Mouse (Mus musculus) urinary bladder, postnatal 36 days (tissue): Measurements from ENCODE around the gene Jund.

Experiments used
- DNase-seq, 2 experiments: peaks; one replicate each; pipeline ENCODE4 v3.0.0; 2022; ENCODE audit warnings: low spot score in 2 of 2, mixed read lengths in 1 of 2

Jund gene

DNA sequence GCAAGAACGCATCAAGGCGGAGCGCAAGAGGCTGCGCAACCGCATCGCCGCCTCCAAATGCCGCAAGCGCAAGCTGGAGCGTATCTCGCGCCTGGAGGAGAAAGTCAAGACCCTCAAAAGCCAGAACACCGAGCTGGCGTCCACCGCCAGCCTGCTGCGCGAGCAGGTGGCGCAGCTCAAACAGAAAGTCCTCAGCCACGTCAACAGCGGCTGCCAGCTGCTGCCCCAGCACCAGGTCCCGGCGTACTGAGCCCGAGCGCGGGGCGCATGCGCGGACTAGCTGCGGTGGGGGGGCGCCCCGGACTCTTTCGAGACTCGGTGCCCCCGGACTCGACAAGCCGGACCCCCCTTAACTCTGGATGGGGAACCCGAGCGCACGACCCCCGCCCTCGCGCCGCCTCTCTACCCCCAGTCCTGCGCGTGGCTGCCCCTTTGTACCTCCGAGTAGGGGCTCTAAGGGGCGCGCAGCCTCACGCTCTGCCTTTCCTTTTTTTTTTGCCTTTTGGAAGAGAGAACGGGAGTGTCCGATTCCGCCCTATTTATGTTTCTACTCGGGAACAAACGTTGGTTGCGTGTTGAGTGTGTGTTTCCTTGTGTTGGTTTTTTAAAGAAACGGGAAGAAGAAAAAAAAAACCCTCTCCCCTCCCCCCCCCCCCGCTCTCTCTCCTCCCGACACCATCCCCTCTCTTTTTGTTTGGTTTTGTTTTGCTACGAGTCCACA, 1.2 kb downstream of the Jund start:
- DNase-seq, result peak; percentile 76 to 78

DNA sequence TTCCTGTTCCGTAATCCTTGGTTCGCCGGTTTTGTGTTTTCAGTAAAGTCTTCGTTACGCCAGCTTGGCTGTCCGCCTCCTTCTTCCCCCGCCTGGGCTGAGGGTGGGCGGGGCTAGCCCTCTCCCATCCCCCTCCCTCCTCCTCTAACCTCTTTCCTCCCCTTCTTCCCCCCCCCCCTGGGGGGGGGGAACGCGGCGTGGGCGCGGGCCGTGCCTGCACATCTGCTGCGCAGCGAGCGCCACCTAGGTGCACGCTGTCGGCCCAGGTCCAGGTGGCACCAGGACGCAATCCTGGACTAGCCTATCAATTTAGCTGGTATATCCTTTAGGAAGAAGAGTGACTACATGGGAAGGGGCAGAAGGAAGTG, 1.8 kb downstream of the Jund start:
- peak; percentile 84 to 92 for DNase-seq

DNA sequence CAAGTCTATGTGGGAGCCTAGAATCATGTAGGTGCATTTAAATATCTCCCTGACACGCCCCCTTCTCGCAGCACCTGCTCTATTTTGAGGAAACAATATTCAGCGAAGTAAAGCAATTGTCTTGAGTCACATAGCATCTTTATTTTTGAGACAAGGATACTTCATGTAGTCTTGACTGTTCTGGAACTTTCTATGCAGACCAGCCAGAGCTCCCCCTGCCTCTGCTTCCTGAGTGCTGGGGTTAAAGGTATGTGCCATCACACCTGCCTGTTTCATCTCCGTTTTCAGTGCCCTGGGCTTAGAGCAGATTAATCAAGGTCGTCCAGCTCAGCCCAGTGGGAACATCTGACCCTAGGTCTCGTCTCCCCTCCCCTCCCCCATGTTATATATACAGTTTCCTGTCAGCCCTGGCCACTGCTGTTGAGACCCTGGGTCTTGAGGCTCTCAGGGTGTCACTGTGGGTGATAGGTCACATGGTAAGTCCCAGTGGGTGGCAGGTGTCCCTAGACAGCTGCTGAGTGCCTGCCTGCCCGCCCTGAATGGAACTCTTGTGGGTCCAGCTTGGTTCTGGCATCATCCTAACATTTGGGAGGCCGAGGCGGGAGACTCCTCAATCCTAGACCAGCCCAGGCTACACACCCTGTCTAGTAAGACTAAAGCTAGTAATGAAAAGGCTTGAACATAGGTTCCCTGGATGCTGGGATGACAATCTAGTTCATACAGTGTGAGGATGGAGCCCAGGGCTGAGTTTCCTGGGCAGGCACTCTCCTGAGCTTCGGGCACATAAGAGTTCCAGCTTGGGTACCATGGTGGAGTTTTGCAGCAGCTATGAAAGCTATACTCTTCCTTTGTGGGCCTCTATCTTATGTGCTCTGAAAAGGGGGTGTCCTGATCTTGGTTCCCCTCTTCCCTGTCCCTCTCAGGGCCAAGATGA, 2.6 kb downstream of the Jund start:
- peak in 1 of 2 experiments; percentile 10 for DNase-seq

DNA sequence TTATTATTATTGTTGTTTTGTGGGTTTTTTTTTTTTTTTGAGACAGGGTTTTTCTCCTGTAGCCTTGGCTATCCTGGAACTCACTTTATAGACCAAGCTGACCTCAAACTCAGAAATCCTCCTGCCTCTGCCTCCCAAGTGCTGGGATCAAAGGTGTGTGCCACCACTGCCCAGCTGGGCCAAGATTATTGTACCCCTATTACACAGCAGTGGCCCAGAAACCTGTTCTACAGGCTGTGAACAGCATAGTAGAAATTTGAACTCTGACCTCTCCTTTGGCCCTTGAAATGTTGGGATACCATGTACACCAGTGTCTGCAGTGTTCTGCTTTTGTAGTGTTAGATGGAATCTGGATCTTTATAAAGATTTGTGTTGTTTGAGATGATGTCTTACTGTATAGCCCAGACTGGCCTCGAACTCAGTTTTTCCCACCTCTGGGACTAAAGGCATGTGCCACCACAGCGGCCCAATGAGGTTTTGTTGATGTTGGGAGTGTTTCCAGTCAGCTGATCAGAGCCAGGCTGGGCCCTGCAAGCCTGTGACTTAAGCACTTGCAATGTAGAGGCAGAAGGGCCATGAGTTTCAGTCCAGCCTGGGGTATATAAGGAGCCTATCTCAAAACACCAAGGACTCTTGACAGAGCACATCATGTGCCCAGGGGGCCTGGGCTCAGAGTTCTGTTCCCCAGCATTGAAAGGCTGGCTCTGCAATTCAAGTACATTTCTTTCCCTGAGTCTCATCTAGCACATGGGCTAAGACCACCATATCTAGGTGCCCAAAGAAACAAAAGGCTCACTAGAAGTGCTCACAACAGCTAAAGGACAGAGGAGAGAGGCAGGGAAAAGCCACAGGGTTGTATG, 3.5 kb downstream of the Jund start:
- no peak for DNase-seq

DNA sequence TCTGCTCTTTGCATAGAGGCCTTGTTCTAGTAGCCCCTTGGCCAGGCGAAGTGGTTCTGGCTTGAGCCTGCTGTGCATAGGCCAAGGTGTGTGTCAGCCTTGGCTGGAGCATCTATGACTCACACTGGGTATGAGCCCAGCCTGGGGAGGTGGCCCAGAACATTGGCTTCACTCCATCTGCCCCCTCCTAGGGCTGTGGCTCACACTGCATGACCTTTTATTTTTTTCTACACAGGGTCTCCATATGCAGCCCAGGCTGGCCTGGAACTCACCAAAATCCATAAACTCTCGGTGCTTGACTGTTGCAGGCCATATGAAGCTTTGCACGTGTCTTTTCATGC, 4.1 kb downstream of the Jund start:
- peak; percentile 75 to 83 for DNase-seq

DNA sequence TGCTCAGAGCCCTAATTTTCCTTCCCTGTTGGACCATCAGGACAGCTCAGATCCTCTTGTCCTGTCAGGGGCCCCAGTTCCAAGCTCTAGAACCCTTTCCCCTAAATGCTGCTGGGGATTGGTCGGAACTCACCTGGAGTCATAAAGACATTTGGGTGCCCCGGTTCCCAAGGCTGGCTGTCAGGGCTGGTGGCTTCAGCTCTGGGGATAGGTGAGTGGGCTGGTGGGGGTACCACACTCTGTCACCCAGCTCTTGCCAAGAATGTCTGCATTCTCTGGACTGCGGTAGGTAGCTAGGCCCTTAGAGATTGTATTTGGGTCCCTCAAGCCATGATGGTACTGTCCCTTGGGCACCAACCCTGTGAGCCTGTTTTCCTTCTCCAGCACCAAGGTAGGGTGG, 4.5 kb downstream of the Jund start, which contains the start of gene Iqcn:
Gene Iqcn, plus strand, starts transcription at position 171 of the 400 bp plus-strand sequence.
- no peak for DNase-seq

DNA sequence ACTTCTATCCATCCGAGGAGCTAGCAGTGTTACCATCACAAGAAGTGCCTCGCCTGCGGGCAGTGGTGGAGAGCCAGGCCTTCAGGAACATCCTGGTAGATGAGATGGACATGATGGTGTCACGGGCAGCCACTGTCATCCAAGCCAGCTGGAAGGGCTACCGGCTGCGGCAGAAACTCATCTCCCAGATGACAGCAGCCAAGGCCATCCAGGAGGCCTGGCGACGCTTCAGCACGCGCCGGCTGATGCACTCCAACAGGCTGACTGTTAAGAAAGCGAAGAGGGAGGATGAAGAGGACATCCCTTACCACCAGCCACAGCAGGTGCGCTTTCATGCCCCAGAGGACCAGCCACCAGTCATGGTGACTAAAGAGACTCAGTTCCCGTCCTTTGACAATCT, 9.5 kb downstream of the Jund start:
- no peak for DNase-seq

DNA sequence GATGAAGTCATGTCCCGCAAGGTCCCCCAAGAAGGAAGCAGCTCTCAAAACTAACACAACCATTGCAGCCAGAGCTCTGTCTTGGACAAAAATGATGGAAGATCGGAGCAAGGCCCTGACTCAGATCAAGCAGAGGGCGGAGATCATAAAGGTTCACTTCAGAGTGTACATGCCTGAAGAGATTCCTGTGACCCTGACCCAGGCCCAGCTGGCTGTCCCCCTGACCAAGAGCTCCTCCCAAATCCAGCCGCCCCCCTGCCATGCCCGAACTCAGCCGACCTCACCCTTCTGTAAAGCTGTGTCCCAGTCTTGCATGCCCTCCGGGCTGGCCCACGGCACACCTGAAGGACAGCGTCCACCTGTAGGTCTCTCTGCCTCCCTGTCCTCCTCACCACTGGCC, 11.0 kb downstream of the Jund start:
- DNase-seq, result no peak

DNA sequence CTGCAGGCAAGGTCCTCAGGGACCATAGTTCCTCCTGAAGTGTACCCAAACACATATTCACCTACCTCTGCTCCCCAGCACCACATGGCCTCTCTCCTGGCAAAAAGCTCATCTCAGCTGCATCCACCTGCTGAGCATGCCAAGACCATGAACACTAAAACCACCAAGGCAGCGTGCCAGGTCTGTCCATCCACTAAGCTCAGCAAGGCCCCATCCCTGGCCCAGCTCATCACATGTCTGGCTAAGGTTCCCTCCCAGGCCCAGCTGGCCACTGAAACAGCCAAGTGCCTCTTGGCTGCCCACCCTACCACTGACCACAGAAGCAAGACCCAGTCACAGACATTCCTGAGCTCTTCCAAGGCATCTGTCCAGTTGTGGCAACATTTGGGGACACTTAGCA, 11.5 kb downstream of the Jund start:
- DNase-seq, result no peak

DNA sequence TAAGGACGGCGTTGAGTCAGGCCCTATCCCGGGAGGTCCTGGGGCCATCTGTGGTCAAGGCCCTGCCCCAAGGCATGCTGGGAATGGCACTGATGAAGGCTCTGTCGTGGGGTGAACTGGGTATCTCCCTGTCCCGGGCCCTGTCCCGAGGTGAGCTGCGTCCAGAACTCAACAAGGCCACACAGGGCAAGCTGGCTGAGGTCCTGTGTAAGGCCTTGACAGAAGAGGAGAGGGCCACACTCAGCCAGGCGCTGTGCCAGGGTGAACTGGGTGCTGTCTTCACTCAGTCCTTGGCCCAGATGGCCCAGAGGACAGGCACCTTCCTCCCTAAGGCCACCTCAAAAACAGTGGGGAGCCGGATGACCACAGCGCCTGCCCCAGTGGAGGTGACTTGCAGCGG, 12.3 kb downstream of the Jund start:
- no peak for DNase-seq

DNA sequence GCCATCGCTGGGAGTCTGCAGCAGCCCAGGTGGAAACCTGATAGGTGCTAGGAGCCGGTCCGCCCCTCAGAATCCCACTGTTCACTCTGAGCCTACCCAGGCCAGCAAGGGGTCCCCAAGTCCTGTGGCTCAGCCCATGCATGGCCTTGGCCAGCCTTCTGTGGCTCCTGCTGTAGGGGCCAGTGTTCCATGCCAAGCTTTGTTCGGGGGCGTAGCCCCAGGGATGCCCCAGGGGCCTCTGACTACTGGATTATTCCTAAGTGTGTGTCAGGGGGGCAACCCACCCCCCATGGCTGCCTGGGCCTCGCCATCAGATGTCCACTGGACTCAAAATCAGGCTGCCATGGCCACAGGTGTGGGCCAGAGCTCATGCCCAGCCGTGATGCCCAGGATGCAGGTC, 15.2 kb downstream of the Jund start:
- no peak for DNase-seq

DNA sequence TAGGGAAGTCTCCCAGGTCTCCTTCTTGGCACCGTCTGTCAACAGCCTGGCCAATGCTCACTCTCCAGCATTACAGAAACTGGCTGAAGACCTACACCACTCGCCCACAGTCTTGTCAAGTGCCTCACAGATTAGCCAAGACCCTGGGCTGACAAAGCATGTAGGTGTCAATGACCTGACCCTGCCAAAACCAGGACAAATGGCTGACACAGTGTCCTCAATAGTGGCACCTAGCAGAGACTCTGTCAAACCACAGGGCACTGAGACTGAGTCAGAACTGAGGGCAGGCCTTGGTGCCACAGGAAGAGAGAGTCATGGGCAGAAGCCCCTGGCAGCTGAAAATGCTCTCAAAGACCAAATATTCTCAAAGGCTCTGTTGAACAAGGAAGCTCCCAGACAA, 16.3 kb downstream of the Jund start:
- DNase-seq, result no peak

DNA sequence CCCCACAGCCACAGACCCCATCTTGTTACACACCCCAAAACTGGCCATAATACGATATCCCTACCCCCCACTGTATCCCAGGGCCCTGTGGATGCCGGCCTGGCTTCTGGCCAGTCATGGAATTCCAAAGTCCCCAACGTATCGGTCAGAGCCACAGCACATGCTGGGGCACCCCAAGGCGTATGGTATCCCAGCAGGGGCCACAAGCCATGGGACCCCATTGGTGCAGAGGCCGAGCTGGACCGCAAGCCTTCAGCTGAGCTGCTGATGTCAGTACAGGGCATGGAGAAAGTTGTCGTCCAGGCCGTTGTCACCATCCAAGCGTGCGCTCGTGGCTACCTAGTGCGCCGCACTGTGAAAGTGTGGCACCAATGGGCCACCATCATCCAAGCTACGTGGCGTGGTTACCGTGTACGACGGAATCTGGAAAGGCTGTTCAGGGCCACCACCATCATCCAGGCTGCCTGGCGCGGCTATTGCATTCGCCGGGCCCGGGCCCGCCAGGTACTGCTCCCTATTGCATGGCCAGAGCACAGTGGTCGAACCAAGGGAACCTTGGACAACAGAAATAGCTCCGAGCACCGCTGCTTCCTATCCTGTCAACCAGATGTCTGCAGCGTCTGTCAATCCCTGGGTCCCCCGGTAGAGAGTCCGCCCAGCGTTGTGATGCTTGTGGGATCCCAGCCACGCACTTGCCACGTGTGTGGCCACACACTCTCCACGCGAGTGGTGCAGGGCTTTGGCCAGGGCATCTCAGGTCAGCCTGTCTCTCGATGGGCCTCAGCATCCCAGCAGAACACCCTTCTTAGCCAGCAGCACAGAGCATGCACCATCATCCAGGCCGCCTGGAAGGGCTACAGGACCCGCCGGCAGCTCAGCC, 18.0 kb downstream of the Jund start:
- DNase-seq, result no peak

DNA sequence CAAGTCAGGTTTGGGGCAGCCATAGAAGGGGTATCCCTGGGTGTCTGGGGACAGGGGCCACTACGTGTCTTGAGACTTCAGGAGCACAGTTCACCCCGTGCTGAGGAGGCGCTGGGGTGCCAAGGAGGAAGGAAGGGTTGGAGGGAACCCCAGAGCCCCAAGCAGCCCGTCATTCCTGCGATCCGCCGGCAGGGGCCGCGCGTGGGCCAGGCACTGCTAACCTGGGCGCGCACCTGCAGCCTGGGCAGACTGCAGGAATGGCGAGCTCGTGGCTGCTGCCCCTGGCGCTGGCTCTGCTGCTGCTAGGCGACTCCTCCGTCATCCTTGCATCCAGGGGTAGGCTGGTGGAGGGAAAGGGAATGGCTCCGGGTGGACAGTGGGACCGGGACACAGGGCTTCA, 19.5 kb downstream of the Jund start, which contains the start of gene Gm3336:
Gene Gm3336, plus strand, starts transcription at position 247 of the 400 bp plus-strand sequence.
- peak in 1 of 2 experiments; percentile 51 for DNase-seq

DNA sequence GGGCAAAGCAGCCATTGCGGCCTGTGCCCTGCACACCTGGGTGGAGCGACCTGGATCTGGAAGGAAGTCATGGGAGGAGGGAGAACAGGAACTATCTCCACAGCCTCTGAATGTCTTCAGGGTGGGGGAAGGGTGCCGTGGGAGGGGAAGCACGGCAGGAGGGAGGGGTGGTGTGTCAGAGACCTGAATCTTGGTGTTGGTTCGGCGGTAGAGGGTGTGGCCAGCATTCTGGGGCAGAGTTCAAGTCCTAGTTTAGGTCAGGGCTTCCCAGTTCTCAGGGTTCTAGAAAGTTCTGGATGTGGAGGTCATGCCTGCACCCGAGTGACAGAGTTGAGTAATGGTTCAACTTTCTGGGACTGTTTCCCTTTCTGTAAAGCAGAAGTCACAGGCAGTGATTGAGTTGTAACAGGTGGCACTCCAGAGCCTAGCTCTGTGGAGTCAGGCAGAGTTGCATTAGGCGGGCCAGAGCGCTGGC, 21.1 kb downstream of the Jund start:
- no peak for DNase-seq

DNA sequence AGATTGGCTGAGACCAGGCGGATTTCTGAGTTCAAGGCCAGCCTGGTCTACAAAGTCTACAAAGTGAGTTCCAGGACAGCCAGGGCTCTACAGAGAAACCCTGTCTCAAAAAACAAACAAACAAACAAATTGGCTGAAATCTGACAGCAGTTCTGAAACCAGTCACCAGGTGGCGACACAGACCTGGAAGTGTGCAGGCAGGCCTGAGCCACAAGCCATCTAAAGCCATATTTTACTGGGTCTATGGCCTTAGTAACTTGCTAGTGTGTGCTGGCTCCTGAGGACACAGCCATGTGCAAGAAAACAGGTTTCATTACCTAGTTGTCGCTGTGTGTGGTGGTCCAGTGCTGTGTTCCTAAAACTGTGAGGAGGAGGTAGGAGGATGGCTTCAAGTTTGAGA, 22.0 kb downstream of the Jund start:
- peak; percentile 72 to 78 for DNase-seq

DNA sequence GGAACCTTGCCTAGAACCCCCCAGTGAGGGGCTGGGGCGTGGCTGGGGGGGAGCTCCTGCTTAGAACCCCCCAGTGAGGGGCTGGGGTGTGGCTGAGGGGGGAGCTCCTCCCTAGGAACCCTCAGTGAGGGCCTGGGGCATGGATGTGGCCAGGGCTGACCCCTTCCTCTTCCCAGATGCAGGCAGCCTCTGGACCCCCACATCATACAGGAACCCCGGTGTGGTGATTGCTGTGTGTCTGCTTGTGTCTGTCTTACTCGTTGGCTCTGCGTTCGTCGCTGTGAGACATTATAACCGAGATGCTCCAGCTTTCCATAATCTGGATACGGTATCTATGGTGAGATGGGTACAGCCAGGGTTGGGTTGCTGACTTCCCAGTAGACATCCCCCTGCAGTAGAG, 22.9 kb downstream of the Jund start:
- DNase-seq, result no peak

DNA sequence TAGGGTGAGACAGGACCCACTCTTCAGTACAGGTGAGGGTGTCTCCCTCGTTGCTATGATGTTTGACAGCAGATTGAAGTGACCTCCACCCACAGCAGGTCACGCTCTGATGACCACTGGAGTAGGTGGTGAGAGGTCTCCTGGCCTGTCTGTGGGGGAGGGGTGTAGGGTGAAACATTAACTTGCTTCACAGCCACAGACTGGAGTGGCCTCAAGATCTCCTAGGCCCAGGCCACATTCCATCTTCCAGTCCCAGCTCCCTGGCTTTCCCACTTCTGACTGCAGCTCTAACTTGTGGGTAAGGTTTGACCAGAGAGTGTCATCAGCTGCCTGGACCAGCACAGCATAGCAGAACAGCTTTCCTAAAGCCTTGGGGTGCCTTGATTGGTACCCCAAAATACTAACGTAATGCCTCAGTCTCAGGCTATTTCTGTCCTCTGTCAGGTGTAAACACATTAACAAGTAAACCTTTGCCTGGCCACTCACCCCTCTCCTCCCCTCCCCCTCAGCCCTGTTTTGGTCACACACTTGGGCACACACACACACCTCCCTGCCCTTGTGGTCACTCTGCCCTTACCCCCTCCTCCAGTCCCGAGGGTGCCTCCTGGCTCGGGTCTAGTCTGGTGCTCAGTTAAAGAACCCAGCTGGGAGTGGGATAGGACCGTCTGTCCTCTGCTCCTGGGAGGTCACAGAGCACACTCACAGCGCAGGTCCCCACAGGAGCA, 24.9 kb downstream of the Jund start, which contains the start of gene Pde4c:
Gene Pde4c, plus strand, starts transcription at position 235 of the 725 bp plus-strand sequence.
- no peak for DNase-seq

DNA sequence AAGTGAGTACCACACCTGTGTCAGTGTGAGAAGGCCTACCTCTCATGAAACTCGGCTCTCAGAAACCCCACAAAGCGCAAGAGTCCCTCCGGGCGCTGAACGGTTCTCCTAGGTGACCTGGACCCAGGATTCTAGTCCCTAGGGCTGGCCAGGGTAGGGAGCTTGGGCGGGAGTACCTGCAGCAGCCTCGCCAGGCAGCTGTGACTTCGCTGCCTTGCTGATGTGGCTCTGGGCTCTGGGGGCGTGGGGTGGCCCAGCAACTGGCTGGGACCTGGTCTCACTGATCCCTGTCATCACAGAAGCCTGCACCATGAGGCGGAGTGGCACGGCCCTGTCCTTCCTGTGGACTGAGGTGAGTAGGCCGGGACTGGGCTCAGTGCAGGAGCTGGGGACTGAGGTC, 25.5 kb downstream of the Jund start:
- DNase-seq, result no peak

DNA sequence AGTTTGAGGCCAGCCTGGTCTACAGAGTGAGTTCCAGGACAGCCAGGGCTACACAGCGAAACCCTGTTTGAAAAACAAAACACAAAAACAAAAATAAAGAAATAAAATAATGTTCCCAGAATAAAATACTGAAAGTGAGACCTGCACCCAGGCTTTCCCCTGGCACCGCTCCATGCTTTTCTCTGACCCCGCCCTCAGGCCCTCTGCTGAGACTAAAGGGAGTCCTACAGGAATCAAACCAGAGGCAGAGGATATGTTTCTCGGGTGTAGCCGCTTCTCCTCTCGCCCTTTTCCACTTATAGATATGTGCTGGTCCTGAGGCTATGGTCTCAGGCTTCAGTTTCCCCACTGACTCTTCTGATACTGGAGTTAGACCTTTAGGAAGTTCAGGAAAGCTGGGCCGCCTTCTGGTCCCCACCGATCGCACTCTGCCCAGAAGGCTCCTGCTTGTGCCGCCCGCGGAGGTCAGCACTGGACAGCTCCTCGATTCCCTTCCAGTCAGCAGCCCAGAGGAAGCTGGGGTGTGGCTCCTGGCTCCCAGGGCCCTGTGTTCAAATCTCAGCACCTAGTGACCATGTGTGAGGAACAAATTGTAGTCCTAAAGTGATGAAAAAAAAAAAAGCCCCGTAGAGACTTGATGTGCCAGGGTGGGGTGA, 27.2 kb downstream of the Jund start:
- DNase-seq, result no peak
